Mouse (Mus musculus) liver, embryonic 16.5 days (tissue): Measurements from ENCODE around the gene Emg1. TPM values are rescaled to one million over a fixed set of nuclear protein-coding genes. Genes with fewer than 3 reads are reported as not detected.

Experiments
- ATAC-seq: fragments of 200-750 bp; cut with Nextera tagmentation; 2 replicates; pipeline ENCODE4 v1.8.0; 2017; ENCODE audit warnings: low read depth, mild to moderate bottlenecking, moderate number of reproducible peaks, moderate library complexity
- H3K27ac ChIP-seq: fragments of 300-500 bp; sonication (generic); 2 replicates; pipeline ENCODE4 v1.5.1; 2014; ENCODE audit warnings: mild to moderate bottlenecking, low read length
- H3K27me3 ChIP-seq: fragments of 300-500 bp; sonication (generic); 2 replicates; pipeline ENCODE4 v1.6.1; 2014; ENCODE audit warnings: low read depth, low read length, mixed read lengths; ENCODE audit not compliant: control insufficient read depth, insufficient read depth
- H3K36me3 ChIP-seq: fragments of 300-500 bp; sonication (generic); 2 replicates; pipeline ENCODE4 v1.6.1; 2014; ENCODE audit warnings: mild to moderate bottlenecking; ENCODE audit not compliant: control insufficient read depth, insufficient read depth
- H3K4me1 ChIP-seq: fragments of 300-500 bp; sonication (generic); 2 replicates; pipeline ENCODE4 v1.6.1; 2014; ENCODE audit warnings: low read depth, low read length, mixed read lengths; ENCODE audit not compliant: control insufficient read depth
- H3K4me2 ChIP-seq: fragments of 300-500 bp; sonication (generic); 2 replicates; pipeline ENCODE4 v1.6.1; 2014; ENCODE audit warnings: low read depth, low read length, mixed read lengths
- H3K4me3 ChIP-seq: fragments of 300-500 bp; sonication (generic); 2 replicates; pipeline ENCODE4 v1.5.1; 2014; ENCODE audit warnings: low read depth, mild to moderate bottlenecking, low read length
- H3K9ac ChIP-seq: fragments of 300-500 bp; sonication (generic); 2 replicates; pipeline ENCODE4 v1.6.1; 2014; ENCODE audit warnings: low read depth, low read length
- H3K9me3 ChIP-seq: fragments of 300-500 bp; sonication (generic); replicated peaks from 2 replicates; pipeline ENCODE4 v1.6.1; 2016; ENCODE audit warnings: low read length; ENCODE audit not compliant: control insufficient read depth
- WGBS: fragments of 180-500 bp; shearing (Covaris S2); extraction: QIAGEN DNeasy Blood & Tissue Kit; methylation state at CpG from one replicate; pipeline ENCODE4 v1.1.7; 2014; ENCODE audit not compliant: insufficient replicate concordance; 5-methylcytosine and 5-hydroxymethylcytosine counted together
- polyA plus RNA-seq: library from polyadenylated mRNA; unstranded; fragments of >200 nt; fragmentation: Nextera tagmentation; extraction: Ambion mirVana; gene quantifications from 2 replicates; pipeline ENCODE4 v1.2.1, GENCODE M21; 2015

Gene Emg1
- polyA plus RNA-seq, 1 experiment from 2014 or later, result 105 TPM

DNA sequence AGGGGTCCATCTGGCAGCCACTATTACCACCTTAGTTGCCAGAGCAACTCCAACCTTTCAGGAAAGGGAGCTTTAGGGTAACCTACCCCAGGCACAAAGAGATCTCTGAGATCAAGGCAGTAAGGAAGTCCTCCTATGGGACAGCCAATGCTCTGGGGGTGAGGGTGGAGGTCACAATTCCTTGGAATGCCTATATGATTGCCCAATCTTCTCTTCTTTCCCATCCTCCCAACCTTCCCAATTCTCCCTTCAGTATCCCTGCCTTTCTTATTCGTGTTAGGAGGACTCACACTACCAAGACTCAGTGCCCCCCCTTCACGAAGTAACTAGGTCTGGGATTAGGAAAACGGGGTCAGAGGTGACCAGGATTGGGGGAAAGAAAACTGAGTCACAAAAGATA lies 43.3 kb upstream of the Emg1 start:
- Histone ChIP-seq H3K4me1 (peaks cover 6% of the 10 kb centered on the region), H3K9me3 (no peaks in the 10 kb centered on the region), H3K27me3 (peaks cover 48% of the 10 kb centered on the region), H3K36me3 (no peaks in the 10 kb centered on the region), H3K4me3 (peak overlapping the region; percentile 65), H3K9ac (peak overlapping the region; percentile 65; the same call in 1 of the 2 replicates), H3K27ac (no peak overlapping the region), H3K4me2 (peak overlapping the region; percentile 70)
- no peak for ATAC-seq
- WGBS, result 21% methylated on average over 3 of the region's 3 CpGs

DNA sequence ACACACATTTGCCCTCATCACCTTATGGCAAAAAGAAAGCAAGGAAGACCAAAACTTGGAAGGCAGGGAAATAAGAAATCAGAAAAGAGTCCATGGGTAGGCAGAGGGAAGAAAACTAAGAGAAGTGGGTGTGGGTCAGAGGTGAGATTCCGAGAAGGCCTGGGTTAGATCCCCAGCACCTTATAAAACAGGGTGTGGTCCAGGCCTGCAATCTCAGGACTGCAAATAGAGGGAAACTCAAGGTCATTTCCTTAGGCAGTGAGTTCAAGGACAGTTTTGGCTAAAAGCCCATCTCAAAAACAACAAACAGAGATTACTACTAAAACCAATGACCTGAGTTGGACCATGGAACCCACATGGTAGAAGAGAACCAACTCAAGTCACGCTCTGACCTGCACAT lies 41.9 kb upstream of the Emg1 start:
- Histone ChIP-seq H3K27ac (no peak overlapping the region), H3K27me3 (peaks cover 48% of the 10 kb centered on the region)
- 62% methylated on average over 2 of the region's 2 CpGs for WGBS

DNA sequence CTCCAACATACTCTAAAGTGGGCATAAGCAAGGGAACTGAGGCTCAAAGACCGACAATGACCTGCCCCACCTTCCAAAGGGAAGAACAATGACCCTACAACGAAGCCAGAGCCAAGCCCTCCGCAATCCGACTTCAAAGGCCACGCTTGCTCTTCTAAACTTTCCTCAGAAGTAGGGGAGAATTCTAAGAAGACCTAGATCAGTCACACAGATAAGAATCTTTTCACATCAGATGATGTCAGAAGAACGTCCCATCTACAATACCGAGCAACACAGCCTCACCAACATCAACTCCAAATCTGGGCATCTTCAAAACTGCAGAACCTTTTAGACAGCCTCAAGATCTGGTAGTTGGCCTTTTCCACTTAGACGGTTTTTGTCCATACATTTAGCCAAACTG lies 38.4 kb upstream of the Emg1 start:
- Histone ChIP-seq H3K9me3 (no peaks in the 10 kb centered on the region), H3K27me3 (peaks cover 15% of the 10 kb centered on the region), H3K27ac (no peak overlapping the region), H3K36me3 (no peaks in the 10 kb centered on the region), H3K4me3 (no peak overlapping the region), H3K9ac (no peak overlapping the region), H3K4me2 (no peak overlapping the region), H3K4me1 (peaks cover 10% of the 10 kb centered on the region)
- 66% methylated on average over 8 of the region's 8 CpGs for WGBS
- no peak for ATAC-seq

More for the DNA sequence above, 41.9 kb upstream of the Emg1 start:
- no peak for ATAC-seq
- Histone ChIP-seq H3K9me3 (no peaks in the 10 kb centered on the region), H3K4me2 (no peak overlapping the region), H3K36me3 (no peaks in the 10 kb centered on the region), H3K9ac (no peak overlapping the region), H3K4me1 (peaks cover 6% of the 10 kb centered on the region), H3K4me3 (no peak overlapping the region)

DNA sequence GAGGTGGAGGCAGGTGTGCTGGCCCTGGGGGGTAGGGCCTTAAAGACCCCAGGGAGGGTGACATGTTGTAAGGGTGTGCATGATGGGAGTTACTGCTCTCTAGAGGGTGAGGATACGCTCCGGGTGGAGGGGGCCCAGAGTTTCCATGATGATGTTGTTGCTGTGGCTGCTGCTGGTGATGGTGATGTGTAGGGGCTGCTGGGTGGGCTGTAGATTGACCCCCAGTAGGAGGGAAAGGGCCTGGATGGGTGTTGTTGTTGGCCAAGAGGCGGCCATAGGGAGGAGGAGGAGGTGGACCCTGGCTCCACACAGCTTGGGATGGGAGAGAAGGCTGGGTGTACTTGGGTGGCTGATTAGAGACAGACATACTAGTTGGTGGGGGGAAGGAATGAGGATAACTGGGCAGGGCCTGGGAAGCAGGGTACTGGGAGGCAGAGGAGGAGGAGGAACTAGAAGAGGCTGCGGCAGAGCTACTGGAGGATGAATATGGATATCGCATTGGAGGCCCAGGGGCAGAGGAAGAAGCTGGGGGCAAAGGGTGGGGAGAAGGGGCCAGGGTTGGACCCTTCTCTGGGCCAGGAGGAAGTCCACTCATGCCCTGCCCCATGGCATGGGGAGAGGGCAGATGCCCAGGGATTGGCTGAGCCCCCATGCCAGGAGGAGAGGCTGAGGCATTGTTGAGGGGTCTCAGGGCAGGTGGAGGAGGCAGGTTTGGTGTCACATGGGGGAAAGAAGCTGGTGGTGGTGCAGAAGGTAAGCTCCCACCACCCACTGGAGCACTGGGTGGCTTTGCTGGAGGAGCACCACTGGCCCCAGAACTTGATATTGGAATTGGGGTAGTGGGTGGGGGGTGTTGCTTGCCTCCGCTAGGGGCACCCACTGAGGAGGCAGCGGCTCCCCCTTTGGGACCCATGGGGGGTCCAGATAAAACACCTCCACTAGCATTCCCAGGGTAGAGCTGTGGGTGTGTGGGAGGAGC lies 35.0 kb upstream of the Emg1 start:
- Histone ChIP-seq H3K4me1 (peaks cover 16% of the 10 kb centered on the region), H3K36me3 (no peaks in the 10 kb centered on the region), H3K27me3 (no peaks in the 10 kb centered on the region), H3K4me2 (peak overlapping the region; percentile 100; the same call in 1 of the 2 replicates), H3K9me3 (no peaks in the 10 kb centered on the region), H3K27ac (no peak overlapping the region), H3K4me3 (no peak overlapping the region; the same call in 1 of the 2 replicates), H3K9ac (no peak overlapping the region; the same call in 1 of the 2 replicates)
- ATAC-seq, result no peak
- WGBS, result 84% methylated on average over 7 of the region's 7 CpGs

DNA sequence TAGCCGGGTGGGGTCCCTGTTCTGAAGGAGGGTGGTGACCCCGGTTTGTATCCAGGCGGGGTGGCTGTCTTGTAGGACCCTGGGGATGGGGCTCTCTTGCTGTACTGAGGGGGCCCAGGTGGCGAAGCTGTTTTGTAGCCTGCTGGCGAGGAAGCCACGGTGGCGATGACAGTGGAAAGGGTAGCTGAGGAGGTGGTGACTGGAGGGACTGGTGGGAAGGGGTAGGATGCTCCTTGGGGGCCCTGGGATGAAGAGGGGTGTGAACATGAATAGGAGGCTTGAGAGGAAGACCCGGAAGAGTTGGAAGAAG lies 34.3 kb upstream of the Emg1 start:
- Histone ChIP-seq H3K9ac (peak overlapping the region; percentile 96), H3K27ac (peak overlapping the region; percentile 85), H3K4me1 (peaks cover 21% of the 10 kb centered on the region), H3K36me3 (no peaks in the 10 kb centered on the region), H3K9me3 (no peaks in the 10 kb centered on the region), H3K4me3 (peak overlapping the region; percentile 74), H3K4me2 (peak overlapping the region; percentile 100), H3K27me3 (no peaks in the 10 kb centered on the region)
- WGBS, result 24% methylated on average over 8 of the region's 8 CpGs
- ATAC-seq, result no peak

DNA sequence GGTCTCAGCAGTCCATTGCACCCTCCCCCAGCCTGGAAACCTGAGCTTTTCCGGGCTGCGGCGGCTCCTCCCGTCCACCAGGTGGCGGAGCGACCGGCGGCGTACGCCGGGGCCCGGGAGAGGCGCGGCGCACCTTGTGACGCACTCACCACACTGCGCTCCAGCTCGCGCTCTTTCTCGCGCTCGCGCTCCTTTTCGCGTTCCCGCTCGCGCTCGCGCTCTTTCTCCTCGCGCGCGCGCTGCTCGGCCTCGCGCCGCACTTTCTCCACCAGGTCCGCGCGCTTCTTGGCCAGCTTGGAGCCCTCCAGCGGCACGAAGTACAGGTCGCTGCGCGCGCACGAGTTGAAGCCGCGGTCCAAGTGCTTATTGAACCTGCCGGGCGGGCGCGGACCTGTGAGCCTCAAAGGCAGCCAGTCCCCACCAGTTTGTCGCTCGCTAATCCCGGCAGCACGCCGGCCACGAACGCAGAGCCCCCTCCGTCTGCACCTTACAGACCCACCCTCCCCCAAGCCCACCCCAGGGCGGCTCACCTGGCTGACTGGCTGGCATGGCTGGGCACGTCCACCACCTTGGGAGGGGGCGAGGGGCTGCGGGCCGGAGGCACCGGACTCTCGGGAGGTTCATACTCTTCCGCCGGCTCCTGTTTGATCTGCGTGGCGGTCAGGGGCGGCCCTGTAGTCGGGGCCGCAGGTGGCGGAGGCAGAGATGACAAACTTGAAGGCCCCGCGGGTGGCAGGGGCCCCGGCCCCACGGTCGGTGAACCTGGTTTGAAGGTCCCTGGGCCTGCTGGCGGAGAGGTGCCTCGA lies 33.7 kb upstream of the Emg1 start:
- peak overlapping the region; percentile 96 for H3K9ac ChIP-seq
- H3K27me3 ChIP-seq, result no peaks in the 10 kb centered on the region
- peak overlapping the region; percentile 100 for H3K4me2 ChIP-seq
- WGBS, result under 1% methylated on average over 84 of the region's 85 CpGs
- no peaks in the 10 kb centered on the region for H3K9me3 ChIP-seq
- H3K27ac ChIP-seq, result peak overlapping the region; percentile 85
- H3K4me1 ChIP-seq, result peaks cover 21% of the 10 kb centered on the region
- H3K4me3 ChIP-seq, result peak overlapping the region; percentile 74
- peak; percentile 83 for ATAC-seq
- H3K36me3 ChIP-seq, result no peaks in the 10 kb centered on the region

DNA sequence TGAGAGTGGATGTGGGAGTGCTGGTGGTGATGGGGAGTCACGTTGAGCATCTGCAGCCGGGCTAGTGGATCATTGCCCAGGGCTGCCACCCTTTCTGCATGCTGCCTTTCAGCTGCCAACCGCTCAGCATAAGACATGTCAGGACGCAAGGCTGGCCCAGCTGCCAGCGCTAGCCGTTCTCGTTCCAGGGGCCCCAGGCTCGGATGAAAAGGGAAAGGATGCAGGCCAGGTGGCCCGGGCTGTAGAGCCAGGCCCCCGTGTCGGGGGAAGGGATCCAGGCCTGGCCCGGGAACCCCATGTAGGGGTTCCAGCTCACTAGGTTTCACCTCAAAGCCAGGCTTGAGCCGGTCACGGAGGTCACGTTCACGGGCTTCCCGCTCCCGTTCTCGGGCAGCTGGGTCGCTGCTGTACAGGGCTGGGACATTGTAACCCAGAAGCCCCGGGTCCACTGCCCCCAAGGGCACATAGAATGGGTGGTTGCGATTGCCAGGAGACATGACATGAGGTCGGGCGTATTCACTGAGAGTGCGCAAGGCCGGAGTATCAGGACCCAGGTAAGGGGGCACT lies 32.9 kb upstream of the Emg1 start:
- 0 out of 2 replicates have a peak overlapping the region, but pooled peaks have one; percentile 10 for H3K27ac ChIP-seq
- H3K9ac ChIP-seq, result peak overlapping the region; percentile 35; the same call in 1 of the 2 replicates
- peak overlapping the region; percentile 74 for H3K4me3 ChIP-seq
- H3K9me3 ChIP-seq, result no peaks in the 10 kb centered on the region
- ATAC-seq, result no peak
- WGBS, result 75% methylated on average over 26 of the region's 26 CpGs
- no peaks in the 10 kb centered on the region for H3K27me3 ChIP-seq
- H3K4me1 ChIP-seq, result peaks cover 29% of the 10 kb centered on the region
- H3K36me3 ChIP-seq, result no peaks in the 10 kb centered on the region
- H3K4me2 ChIP-seq, result peak overlapping the region; percentile 100

DNA sequence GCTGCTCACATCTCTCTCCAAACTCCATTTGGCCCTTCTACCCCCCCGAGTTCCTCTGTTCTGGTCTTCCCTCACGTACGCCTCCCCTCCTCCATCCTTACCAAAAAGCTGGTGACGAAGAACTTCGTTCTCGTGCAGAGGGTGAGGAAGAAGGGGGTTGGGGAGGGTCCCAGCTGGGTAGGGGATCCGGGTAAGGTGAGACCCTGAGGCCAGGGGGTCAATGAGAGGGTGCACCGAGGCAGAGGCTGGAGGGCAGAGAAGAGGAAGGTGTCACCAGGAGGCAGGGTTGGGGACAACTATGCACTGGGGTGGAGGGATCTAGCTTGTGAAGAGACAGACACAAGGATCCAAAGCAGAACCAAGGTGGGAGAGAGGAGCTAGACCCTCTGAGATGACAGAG lies 31.7 kb upstream of the Emg1 start:
- 80% methylated on average over 8 of the region's 8 CpGs for WGBS
- H3K36me3 ChIP-seq, result no peaks in the 10 kb centered on the region
- H3K4me3 ChIP-seq, result no peak overlapping the region
- H3K9me3 ChIP-seq, result no peaks in the 10 kb centered on the region
- H3K27me3 ChIP-seq, result no peaks in the 10 kb centered on the region
- no peak for ATAC-seq
- H3K4me2 ChIP-seq, result no peak overlapping the region
- no peak overlapping the region for H3K27ac ChIP-seq
- no peak overlapping the region for H3K9ac ChIP-seq
- peaks cover 41% of the 10 kb centered on the region for H3K4me1 ChIP-seq
